Mouse (Mus musculus) cerebellum, adult 2 months (tissue): ENCODE data around the gene Rasal2. TPM values are rescaled to one million over a fixed set of nuclear protein-coding genes. Genes with fewer than 3 reads are reported as not detected.

ENCODE experiments used
- DNase-seq, 2 experiments: peaks; one replicate each; pipeline ENCODE4 v3.0.0; 2021
- H3K27ac ChIP-seq: fragments of 200-500 bp; 2 replicates; pipeline ENCODE4 v1.5.1; 2012; ENCODE audit warnings: low read length, control low read depth, inconsistent platforms; ENCODE audit not compliant: insufficient read depth
- H3K27me3 ChIP-seq: fragments of 200-500 bp; 2 replicates; pipeline ENCODE4 v1.6.1; 2012; ENCODE audit warnings: inconsistent platforms, mild to moderate bottlenecking, low read length, moderate library complexity; ENCODE audit not compliant: control insufficient read depth, insufficient read depth
- H3K4me1 ChIP-seq: fragments of 200-500 bp; 2 replicates; pipeline ENCODE4 v1.6.1; 2011; ENCODE audit warnings: low read length; ENCODE audit not compliant: control insufficient read depth, insufficient read depth
- H3K4me3 ChIP-seq: fragments of 200-500 bp; replicated peaks from 2 replicates; pipeline ENCODE3; 2011; ENCODE audit warnings: mild to moderate bottlenecking, low read depth, low read length, control low read depth; ENCODE audit not compliant: insufficient read depth
- CTCF ChIP-seq: fragments of 200-500 bp; IDR thresholded peaks from 2 replicates; pipeline ENCODE4 v1.5.1; 2011; ENCODE audit warnings: low read depth, mild to moderate bottlenecking, control low read depth, low read length, moderate library complexity, borderline replicate concordance; ENCODE audit not compliant: insufficient read depth
- POLR2A ChIP-seq: fragments of 200-500 bp; IDR thresholded peaks from 2 replicates; pipeline ENCODE4 v1.6.1; 2011; ENCODE audit warnings: low read length, control low read depth, borderline replicate concordance; ENCODE audit not compliant: insufficient read depth
- WGBS: fragments of 180-500 bp; shearing (Covaris S2); methylation state at CpG from one replicate; pipeline ENCODE4 v1.1.7; 2018; 5-methylcytosine and 5-hydroxymethylcytosine counted together
- polyA plus RNA-seq: library from polyadenylated mRNA; depleted of rRNA; stranded (reverse); fragments of >200 nt; gene quantifications from 2 replicates; pipeline ENCODE4 v1.2.3, GENCODE M21; 2012; rRNA removed

Rasal2 gene
- polyA plus RNA-seq: 14.6 and 14.9 TPM in 2 replicates

DNA sequence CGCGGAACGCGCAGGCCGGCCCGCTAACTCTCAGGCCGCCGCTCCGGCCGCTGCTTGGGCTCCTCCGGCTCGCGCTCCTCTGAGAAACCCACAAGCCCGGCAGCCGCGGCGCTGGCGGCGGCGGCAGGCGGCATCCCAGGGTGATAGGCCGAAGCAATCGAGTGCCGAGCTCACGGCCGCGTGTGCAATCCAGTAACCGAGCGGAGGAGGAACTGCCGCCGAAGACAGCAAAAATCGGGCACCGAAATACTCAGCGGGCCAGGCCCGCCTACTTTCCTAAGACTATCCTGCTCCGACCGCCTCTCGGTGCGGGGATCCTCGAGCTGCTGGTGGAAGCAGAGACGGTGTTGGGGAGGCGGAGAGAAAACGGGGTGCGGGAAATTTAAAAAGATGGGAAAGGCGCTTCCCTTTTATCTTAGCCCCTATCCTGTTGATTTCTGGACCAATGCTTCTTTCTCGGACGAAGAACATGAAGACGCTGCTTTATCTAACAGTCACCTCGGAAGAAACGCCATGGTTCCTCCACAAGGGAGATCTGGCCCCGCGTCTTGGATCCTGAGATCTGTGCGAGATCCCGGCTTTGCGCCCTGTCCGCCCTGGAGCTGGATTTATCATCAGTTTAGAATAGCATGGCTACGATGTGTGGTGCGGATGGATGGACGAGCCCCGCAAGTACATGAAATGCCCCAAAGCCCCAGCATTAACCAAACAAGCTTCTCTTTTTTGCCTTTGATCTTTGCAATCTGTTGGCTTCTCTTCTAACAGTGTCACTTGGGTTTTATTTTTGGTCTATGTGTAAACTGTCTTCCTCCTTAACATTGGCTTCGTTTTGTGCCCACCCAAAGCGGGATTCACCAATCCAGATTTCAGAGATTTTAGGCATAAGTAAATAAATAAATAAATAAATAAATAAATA, at the start of gene Rasal2:
Gene Rasal2 (minus strand): TSS at position 142 of the 916 bp plus-strand sequence.
- 1% methylated on average over 62 of the region's 62 CpGs for WGBS
- 0 out of 2 replicates have a peak, but pooled peaks cover 3% of the 10 kb centered on the region for H3K4me1 ChIP-seq

DNA sequence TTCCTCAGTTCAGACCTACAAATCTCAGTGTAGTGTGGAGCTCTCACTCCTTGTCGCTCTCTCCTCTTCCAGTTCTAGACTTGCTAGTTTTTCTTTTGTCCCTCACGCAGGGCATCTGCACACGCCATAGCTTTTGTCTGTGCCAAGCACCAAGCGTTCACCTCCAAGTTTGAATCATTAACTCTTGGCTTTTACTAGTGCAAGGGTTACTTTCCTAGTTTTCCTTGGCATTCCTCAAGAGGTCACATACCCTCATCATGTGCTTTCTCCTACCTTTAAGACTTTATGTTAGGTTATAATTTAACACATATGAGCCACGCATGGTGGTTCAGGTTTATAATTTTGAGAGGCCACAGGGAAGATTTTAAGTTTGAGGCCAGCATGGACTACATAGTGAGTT, 48.9 kb upstream of the Rasal2 start:
- no peak overlapping the region for H3K27ac ChIP-seq
- no peak for DNase-seq
- H3K27me3 ChIP-seq: no peaks in the 10 kb centered on the region
- H3K4me1 ChIP-seq: no peaks in the 10 kb centered on the region
- no peak overlapping the region for H3K4me3 ChIP-seq
- TF ChIP-seq POLR2A (no peak), CTCF (no peak)
- 87% methylated on average over 5 of the region's 5 CpGs for WGBS

More for the DNA sequence above, at the start of gene Rasal2:
- peak within 1 kb of the TSS; percentile 80; the same call in 1 of the 2 replicates for H3K27ac ChIP-seq
- H3K4me3 ChIP-seq: peak within 1 kb of the TSS; percentile 91
- TF ChIP-seq POLR2A (0 out of 2 replicates have a peak, but pooled peaks have one; percentile 21), CTCF (no peak)
- peak; percentile 97 for DNase-seq
- no peaks in the 10 kb centered on the region for H3K27me3 ChIP-seq

GRCm38 (mm10) chr1:157459904-157460303, 47.5 kb upstream of the Rasal2 start:
- TF ChIP-seq CTCF (no peak), POLR2A (no peak)
- DNase-seq: no peak
- 98% methylated on average over 5 of the region's 5 CpGs for WGBS
- Histone ChIP-seq H3K4me3 (no peak overlapping the region), H3K4me1 (no peaks in the 10 kb centered on the region), H3K27me3 (no peaks in the 10 kb centered on the region), H3K27ac (no peak overlapping the region)

DNA sequence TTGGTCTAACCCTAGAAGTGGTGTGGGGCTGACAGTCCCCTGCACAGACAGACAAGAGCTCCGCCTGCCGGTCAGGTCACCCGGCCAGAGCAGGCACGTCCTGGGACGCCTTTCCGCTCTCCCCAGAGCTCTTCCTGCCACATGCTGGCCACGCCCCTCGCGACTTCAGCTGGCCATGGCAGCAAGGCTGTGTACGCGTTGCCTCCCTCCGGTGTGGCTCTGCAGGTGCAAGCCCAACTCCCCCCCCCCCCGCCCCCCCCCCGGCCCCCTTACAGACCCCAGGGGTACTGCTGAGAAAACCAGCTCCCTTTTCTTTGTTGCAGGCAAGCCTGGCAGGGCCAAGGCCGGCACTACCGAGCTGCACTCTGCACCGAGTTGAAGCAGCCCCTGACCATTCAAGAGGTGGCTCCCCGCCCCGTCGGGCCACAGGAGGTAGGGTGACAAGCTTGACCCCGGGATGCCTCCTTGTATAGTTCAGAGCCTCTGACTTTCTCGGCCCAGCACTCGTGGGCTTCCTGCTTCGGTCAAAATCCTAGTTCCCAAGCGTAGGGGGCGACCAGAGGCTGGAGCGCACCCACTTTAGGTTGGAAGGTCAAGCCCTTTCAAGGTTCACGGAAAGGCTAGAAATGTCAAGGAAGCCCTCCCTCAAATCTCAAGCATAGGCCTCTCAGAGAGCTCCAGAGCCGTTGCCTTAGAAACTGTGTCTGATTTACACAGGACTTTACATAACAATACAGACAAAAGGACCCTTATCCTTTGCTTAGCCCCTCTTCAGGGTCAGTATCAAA, 46.2 kb upstream of the Rasal2 start, which contains the start of gene Cryzl2:
Gene Cryzl2 (plus strand): TSS at position 157 of the 788 bp plus-strand sequence.
- H3K4me3 ChIP-seq: no peak within 1 kb of the TSS
- no peaks in the 10 kb centered on the region for H3K4me1 ChIP-seq
- peak; percentile 22; the same call in 1 of the 2 replicates for TF ChIP-seq CTCF
- TF ChIP-seq POLR2A: no peak
- peak; percentile 16 to 29 for DNase-seq
- no peak within 1 kb of the TSS for H3K27ac ChIP-seq
- WGBS: 17% methylated on average over 27 of the region's 29 CpGs
- H3K27me3 ChIP-seq: no peaks in the 10 kb centered on the region

DNA sequence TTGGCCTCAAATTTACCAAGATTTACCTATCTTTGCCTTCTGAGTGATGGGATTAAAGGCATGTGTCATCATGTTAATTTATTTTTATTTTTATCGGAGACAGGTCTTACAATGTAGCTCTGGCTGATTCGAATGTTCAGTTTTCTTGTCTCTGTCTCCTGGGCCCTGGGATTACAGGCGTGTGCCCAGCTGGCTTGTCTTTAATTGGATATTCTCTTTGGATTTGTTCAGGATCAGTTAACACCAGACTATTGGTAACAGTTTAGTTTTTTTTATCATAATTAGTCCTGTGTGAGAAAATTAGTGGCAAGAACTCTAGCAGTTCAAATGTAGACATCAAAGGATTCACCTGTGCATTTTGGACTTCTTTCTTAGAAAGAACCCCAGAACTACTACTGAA, 45.4 kb upstream of the Rasal2 start:
- DNase-seq: no peak
- 66% methylated on average over 3 of the region's 3 CpGs for WGBS
- no peak overlapping the region for H3K27ac ChIP-seq

DNA sequence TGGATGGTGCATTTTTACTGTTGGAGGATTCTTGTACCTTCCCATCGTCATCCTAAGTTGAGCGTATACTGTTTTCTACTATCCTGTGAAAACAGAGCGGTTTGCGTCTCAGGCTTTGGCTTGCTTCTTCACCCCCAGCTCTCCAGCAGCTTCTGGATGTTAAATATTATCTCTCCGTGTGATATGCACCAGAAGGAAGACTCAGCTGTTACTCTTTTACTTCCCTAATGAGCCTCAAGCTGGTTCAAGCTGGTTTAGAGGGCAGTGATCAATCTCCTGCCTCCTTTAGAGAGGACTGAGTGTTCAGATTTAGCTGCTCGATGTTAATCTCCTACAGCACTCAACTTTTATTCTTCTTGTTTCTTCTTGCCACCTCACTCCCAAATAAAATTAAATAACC, 42.5 kb upstream of the Rasal2 start:
- no peak for DNase-seq
- no peak overlapping the region for H3K27ac ChIP-seq
- TF ChIP-seq CTCF: no peak
- TF ChIP-seq POLR2A: no peak
- no peaks in the 10 kb centered on the region for H3K4me1 ChIP-seq
- WGBS: 69% methylated on average over 6 of the region's 6 CpGs
- no peak overlapping the region for H3K4me3 ChIP-seq
- no peaks in the 10 kb centered on the region for H3K27me3 ChIP-seq

More for the DNA sequence above, 45.4 kb upstream of the Rasal2 start:
- TF ChIP-seq CTCF (no peak), POLR2A (no peak)
- H3K4me1 ChIP-seq: no peaks in the 10 kb centered on the region
- H3K27me3 ChIP-seq: no peaks in the 10 kb centered on the region
- no peak overlapping the region for H3K4me3 ChIP-seq

DNA sequence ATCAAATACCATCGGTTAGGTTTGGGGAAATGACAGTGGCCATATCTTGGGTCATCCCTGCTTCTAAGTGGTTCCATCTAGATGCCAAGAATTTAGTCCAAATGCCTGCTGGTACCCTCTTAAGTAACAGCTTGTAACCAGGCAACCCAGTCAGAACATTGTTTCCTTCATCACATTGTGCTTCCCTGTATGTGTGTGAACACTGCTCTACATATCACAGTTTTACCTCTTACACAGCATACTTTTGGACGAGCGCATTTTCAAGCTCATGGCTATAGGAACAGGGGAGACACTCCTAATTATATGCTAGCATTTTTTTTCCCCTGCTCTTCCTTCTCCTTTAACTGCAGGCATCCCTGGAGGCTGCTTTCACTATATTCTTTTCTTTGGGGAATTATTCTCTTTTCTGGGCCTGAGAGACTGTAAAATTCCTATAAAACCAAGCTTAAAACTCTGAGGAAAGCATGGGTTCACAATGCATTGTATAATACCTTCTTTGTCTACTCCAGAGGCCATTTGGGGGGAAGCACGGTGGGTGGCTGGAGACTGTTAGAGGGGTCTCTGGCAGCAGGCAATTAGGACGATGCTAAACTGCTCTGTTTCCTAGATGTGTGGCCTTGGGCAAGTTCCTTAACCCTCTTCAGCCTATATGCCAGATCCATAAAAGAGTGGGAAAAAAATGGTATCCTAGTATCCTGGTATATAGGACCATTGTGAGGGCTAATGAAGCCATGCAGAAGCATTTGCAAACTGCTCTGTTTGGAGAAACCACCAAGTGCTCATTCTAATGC, 40.6 kb upstream of the Rasal2 start:
- 60% methylated on average over 5 of the region's 5 CpGs for WGBS
- no peak overlapping the region for H3K27ac ChIP-seq
- no peaks in the 10 kb centered on the region for H3K27me3 ChIP-seq
- DNase-seq: no peak
- TF ChIP-seq CTCF: no peak
- TF ChIP-seq POLR2A: no peak
- H3K4me1 ChIP-seq: no peaks in the 10 kb centered on the region
- no peak overlapping the region for H3K4me3 ChIP-seq
